Mouse (Mus musculus): ENCODE measurements around the gene Gng3. TPM values are rescaled to one million over a fixed set of nuclear protein-coding genes. Genes with fewer than 3 reads are reported as not detected.

The Gng3 gene
- total RNA-seq, 2 experiments from 2014 or later, result 268 to 295 TPM

Small RNA genes within 50 kb of the gene (microRNA-seq; reads per million reads assigned to microRNA genes)
- 0 reads per million in 2 experiments for gene Mir5136

Other genes starting within 250 kb of the Gng3 start
- 10 to 100 TPM; 22.1 to 23.8 TPM for gene Slc22a8, start 247.9 kb downstream of the Gng3 start, total RNA-seq (2021)
- 1 to 10 TPM; 4.8 to 5.7 TPM for gene Slc22a6, start 221.2 kb downstream of the Gng3 start, total RNA-seq (2021)
- gene Chrm1, start 175.4 kb downstream of the Gng3 start, total RNA-seq (2021), result 100 to 1,000 TPM; 148 to 165 TPM
- gene Slc3a2, start 115.8 kb downstream of the Gng3 start, total RNA-seq (2021), result 100 to 1,000 TPM; 182 to 189 TPM
- gene Wdr74, start 103.4 kb downstream of the Gng3 start, total RNA-seq (2021), result 10 to 100 TPM; 42.3 to 43.9 TPM
- not detected for gene 1700092M07Rik, start 98.5 kb downstream of the Gng3 start, total RNA-seq (2021)
- 10 to 100 TPM; 63.6 to 64.6 TPM for gene Stx5a, start 97.8 kb downstream of the Gng3 start, total RNA-seq (2021)
- 10 to 100 TPM; 61.9 to 73.6 TPM for gene Nxf1, start 82.1 kb downstream of the Gng3 start, total RNA-seq (2021)
- gene Tmem223, start 68.2 kb downstream of the Gng3 start, total RNA-seq (2021), result 10 to 100 TPM; 80.1 to 91.9 TPM
- gene Tmem179b, start 64.7 kb downstream of the Gng3 start, total RNA-seq (2021), result 10 to 100 TPM in 1 of 2 experiments, 1 to 10 TPM in 1; 8.9 to 10.9 TPM
- gene Taf6l, start 52.8 kb downstream of the Gng3 start, total RNA-seq (2021), result 10 to 100 TPM; 11.9 to 13.4 TPM
- gene Polr2g, start 40.6 kb downstream of the Gng3 start, total RNA-seq (2021), result 100 to 1,000 TPM; 108 to 110 TPM
- gene Zbtb3, start 36.6 kb downstream of the Gng3 start, total RNA-seq (2021), result 1 to 10 TPM; 4.2 to 5.1 TPM
- gene Ttc9c, start 19.9 kb downstream of the Gng3 start, total RNA-seq (2021), result 10 to 100 TPM; 28.2 to 30.5 TPM
- 10 to 100 TPM; 92.3 to 95.8 TPM for gene Hnrnpul2, start 19.2 kb downstream of the Gng3 start, total RNA-seq (2021)
- gene AC129217.1, start 9.4 kb downstream of the Gng3 start, total RNA-seq (2021), result not detected
- 100 to 1,000 TPM; 111 to 117 TPM for gene Bscl2, start 1.7 kb downstream of the Gng3 start, total RNA-seq (2021)
- under 1 TPM; 0.88 to 0.91 TPM for gene Lrrn4cl, start 11.6 kb upstream of the Gng3 start, total RNA-seq (2021)
- gene Ubxn1, start 32.3 kb upstream of the Gng3 start, total RNA-seq (2021), result 10 to 100 TPM; 91.5 to 93.8 TPM
- 10 to 100 TPM; 30.6 to 36.9 TPM for gene Uqcc3, start 41.7 kb upstream of the Gng3 start, total RNA-seq (2021)
- gene Lbhd1, start 44.5 kb upstream of the Gng3 start, total RNA-seq (2021), result 1 to 10 TPM; 4.0 to 4.3 TPM
- gene Gm49403, start 44.7 kb upstream of the Gng3 start, total RNA-seq (2021), result not detected
- gene 1810009A15Rik, start 49.7 kb upstream of the Gng3 start, total RNA-seq (2021), result 10 to 100 TPM; 15.9 to 22.2 TPM
- 1 to 10 TPM; 2.4 to 4.3 TPM for gene Gm49416, start 49.7 kb upstream of the Gng3 start, total RNA-seq (2021)
- 10 to 100 TPM; 23.0 to 23.4 TPM for gene Ints5, start 53.8 kb upstream of the Gng3 start, total RNA-seq (2021)
- 100 to 1,000 TPM in 1 of 2 experiments, 10 to 100 TPM in 1; 97.6 to 104 TPM for gene Ganab, start 58.9 kb upstream of the Gng3 start, total RNA-seq (2021)
- gene B3gat3, start 81.2 kb upstream of the Gng3 start, total RNA-seq (2021), result 100 to 1,000 TPM; 134 to 142 TPM
- gene Rom1, start 90.2 kb upstream of the Gng3 start, total RNA-seq (2021), result 1 to 10 TPM; 3.5 to 4.0 TPM
- gene Eml3, start 90.4 kb upstream of the Gng3 start, total RNA-seq (2021), result 1 to 10 TPM; 7.4 to 9.0 TPM
- gene Mta2, start 102.7 kb upstream of the Gng3 start, total RNA-seq (2021), result 10 to 100 TPM; 48.6 to 50.3 TPM
- 10 to 100 TPM; 16.7 to 16.8 TPM for gene Tut1, start 114.7 kb upstream of the Gng3 start, total RNA-seq (2021)
- gene Eef1g, start 127.8 kb upstream of the Gng3 start, total RNA-seq (2021), result 100 to 1,000 TPM; 188 to 198 TPM
- 10 to 100 TPM; 15.7 to 23.9 TPM for gene Ahnak, start 150.1 kb upstream of the Gng3 start, total RNA-seq (2021)
- gene Scgb1a1, start 248.8 kb upstream of the Gng3 start, total RNA-seq (2021), result not detected

All from left cerebral cortex, postnatal 14 days (tissue).